ENCODE assay signal across 17 mouse cellular contexts in genomic region chr2:113199030-113199679, GRCm38 (mm10). TPM values are rescaled to one million over a fixed set of nuclear protein-coding genes. Genes with fewer than 3 reads are reported as not detected.
A peak's percentile ranks its signal among the peaks of the same experiment; 100 is the strongest.
DNase-seq lines count a peak whose midpoint lies in the region; ATAC-seq and TF ChIP-seq lines count a peak whose summit lies in the region.
"Had no signal": no experiment of that assay in that cellular context is flagged by ENCODE, and none has a peak within 500 bp of the region (broad histone marks: within the 10 kb centered on the region; RNA-seq: fewer than 3 reads in every experiment).

No protein-coding gene starts in this region.

- H3K4me1 ChIP-seq in forebrain, embryonic 15.5 days: no peaks in the 10 kb centered on the region
- H3K4me1 ChIP-seq in forebrain, embryonic 14.5 days (ENCODE audit: control insufficient read depth, insufficient read depth, low read length): no peaks in the 10 kb centered on the region
- H3K4me1 ChIP-seq in lung, embryonic 14.5 days (ENCODE audit: insufficient read depth): no peaks in the 10 kb centered on the region
- no peaks in the 10 kb centered on the region for H3K4me1 ChIP-seq in lung, postnatal 0 days (ENCODE audit: insufficient read depth, low read depth, low read length)
- no peaks in the 10 kb centered on the region for H3K4me1 ChIP-seq in ES-E14 (ENCODE audit: control insufficient read depth in 2 of 2, insufficient read depth in 2 of 2, low read length in 2 of 2, poor library complexity in 1 of 2)
- no peaks in the 10 kb centered on the region for H3K4me1 ChIP-seq in hindbrain, embryonic 15.5 days (replicated peaks)

- H3K9ac ChIP-seq in forebrain, embryonic 15.5 days (replicated peaks): no peak overlapping the region
- no peak overlapping the region for H3K9ac ChIP-seq in forebrain, embryonic 14.5 days (ENCODE audit: low read length)
- no peak overlapping the region for H3K9ac ChIP-seq in lung, embryonic 14.5 days
- no peak overlapping the region for H3K9ac ChIP-seq in lung, postnatal 0 days (replicated peaks; ENCODE audit: low read depth)
- H3K9ac ChIP-seq in ES-E14 (ENCODE audit: insufficient read depth, low read depth, low read length, poor library complexity, severe bottlenecking): no peak overlapping the region
- H3K9ac ChIP-seq in hindbrain, embryonic 15.5 days: no peak overlapping the region

- H3K27ac ChIP-seq in forebrain, embryonic 15.5 days (replicated peaks): no peak overlapping the region
- no peak overlapping the region for H3K27ac ChIP-seq in forebrain, embryonic 14.5 days (ENCODE audit: low read depth, low read length)
- H3K27ac ChIP-seq in lung, embryonic 14.5 days (ENCODE audit: low read depth): no peak overlapping the region
- no peak overlapping the region for H3K27ac ChIP-seq in lung, postnatal 0 days (ENCODE audit: low read length)
- no peak overlapping the region for H3K27ac ChIP-seq in ES-E14 (ENCODE audit: insufficient read depth, low read depth, low read length, poor library complexity, severe bottlenecking)
- H3K27ac ChIP-seq in hindbrain, embryonic 15.5 days (replicated peaks): no peak overlapping the region

- H3K4me3 ChIP-seq in forebrain, embryonic 15.5 days: no peak overlapping the region
- H3K4me3 ChIP-seq in forebrain, embryonic 14.5 days (ENCODE audit: low read depth, low read length): no peak overlapping the region
- H3K4me3 ChIP-seq in lung, embryonic 14.5 days (ENCODE audit: low read depth, low read length): no peak overlapping the region
- no peak overlapping the region for H3K4me3 ChIP-seq in lung, postnatal 0 days (ENCODE audit: low read depth, low read length)
- H3K4me3 ChIP-seq in ES-E14 (ENCODE audit: insufficient read depth in 1 of 2, low read depth in 1 of 2, low read length in 2 of 2, poor library complexity in 1 of 2, severe bottlenecking in 1 of 2): no peak overlapping the region
- H3K4me3 ChIP-seq in hindbrain, embryonic 15.5 days: no peak overlapping the region

- H3K36me3 ChIP-seq in forebrain, embryonic 15.5 days: no peaks in the 10 kb centered on the region
- H3K36me3 ChIP-seq in forebrain, embryonic 14.5 days (ENCODE audit: control insufficient read depth, insufficient read depth, low read length): no peaks in the 10 kb centered on the region
- H3K36me3 ChIP-seq in lung, embryonic 14.5 days (ENCODE audit: insufficient read depth): no peaks in the 10 kb centered on the region
- H3K36me3 ChIP-seq in lung, postnatal 0 days (ENCODE audit: insufficient read depth, low read length): no peaks in the 10 kb centered on the region
- H3K36me3 ChIP-seq in ES-E14 (ENCODE audit: control insufficient read depth, insufficient read depth, low read length, poor library complexity, severe bottlenecking): no peaks in the 10 kb centered on the region
- H3K36me3 ChIP-seq in hindbrain, embryonic 15.5 days: no peaks in the 10 kb centered on the region

- 96% methylated on average over 2 of the region's 2 CpGs for WGBS in forebrain, embryonic 15.5 days
- 80% methylated on average over 2 of the region's 2 CpGs for WGBS in forebrain, embryonic 14.5 days
- 80% methylated on average over 2 of the region's 2 CpGs for WGBS in lung, embryonic 14.5 days
- 88% methylated on average over 2 of the region's 2 CpGs for WGBS in lung, postnatal 0 days
- WGBS in hindbrain, embryonic 15.5 days: 94% methylated on average over 2 of the region's 2 CpGs

- no peaks in the 10 kb centered on the region for H3K27me3 ChIP-seq in forebrain, embryonic 15.5 days
- no peaks in the 10 kb centered on the region for H3K27me3 ChIP-seq in forebrain, embryonic 14.5 days (replicated peaks; ENCODE audit: control insufficient read depth, insufficient read depth, low read length)
- no peaks in the 10 kb centered on the region for H3K27me3 ChIP-seq in lung, embryonic 14.5 days (ENCODE audit: insufficient read depth, low read length)
- H3K27me3 ChIP-seq in lung, postnatal 0 days (replicated peaks; ENCODE audit: insufficient read depth, low read length): no peaks in the 10 kb centered on the region
- H3K27me3 ChIP-seq in hindbrain, embryonic 15.5 days: no peaks in the 10 kb centered on the region

- TF ChIP-seq EP300 in lung, postnatal 0 days (IDR thresholded peaks at IDR 0.05): no peak

- no peaks in the 10 kb centered on the region for H3K9me3 ChIP-seq in forebrain, embryonic 15.5 days
- no peaks in the 10 kb centered on the region for H3K9me3 ChIP-seq in forebrain, embryonic 14.5 days (replicated peaks; ENCODE audit: control insufficient read depth, low read length)
- no peaks in the 10 kb centered on the region for H3K9me3 ChIP-seq in lung, embryonic 14.5 days (ENCODE audit: low read depth, low read length)
- no peaks in the 10 kb centered on the region for H3K9me3 ChIP-seq in lung, postnatal 0 days (ENCODE audit: low read length)
- no peaks in the 10 kb centered on the region for H3K9me3 ChIP-seq in ES-E14 (ENCODE audit: control insufficient read depth, insufficient read depth, low read depth, low read length)
- H3K9me3 ChIP-seq in hindbrain, embryonic 15.5 days: no peaks in the 10 kb centered on the region

- no peak overlapping the region for H3K4me2 ChIP-seq in forebrain, embryonic 15.5 days (replicated peaks)
- no peak overlapping the region for H3K4me2 ChIP-seq in forebrain, embryonic 14.5 days (ENCODE audit: low read length)
- H3K4me2 ChIP-seq in lung, embryonic 14.5 days: no peak overlapping the region
- H3K4me2 ChIP-seq in lung, postnatal 0 days (replicated peaks; ENCODE audit: low read depth, low read length): no peak overlapping the region
- H3K4me2 ChIP-seq in hindbrain, embryonic 15.5 days: no peak overlapping the region

- in situ Hi-C loops in ES-E14 (cut with MboI; ENCODE audit: low sequenced_read_pairs in 2 of 2, unreplicated experiment in 2 of 2): no loop called here

- ATAC-seq in forebrain, embryonic 15.5 days (replicated peaks): 0 out of 2 replicates have a peak, but pooled peaks have one; percentile 23
- ATAC-seq in forebrain, embryonic 14.5 days: no peak
- ATAC-seq in lung, embryonic 14.5 days (ENCODE audit: insufficient read depth): no peak
- ATAC-seq in lung, postnatal 0 days: no peak; the same call in 1 of the 2 replicates
- ATAC-seq in hindbrain, embryonic 15.5 days (ENCODE audit: low FRiP score, low read depth): peak; percentile 42; the same call in 1 of the 2 replicates
- ATAC-seq in frontal cortex, adult (ENCODE audit: low TSS enrichment): no peak
- ATAC-seq: activated CD4-positive, CD25-positive, alpha-beta regulatory T cell, adult 4 months had no signal

- no peak for DNase-seq in forebrain, embryonic 14.5 days (ENCODE audit: low spot score)
- no peak for DNase-seq in lung, embryonic 14.5 days
- no peak for DNase-seq in lung, postnatal 0 days (ENCODE audit: low spot score)
- peak; percentile 9 for DNase-seq in ES-E14 (ENCODE audit: low read depth, low spot score)
- no peak for DNase-seq in heart, adult 9 months (ENCODE audit: low spot score in 2 of 2)
- DNase-seq: B cell, adult 2 months; cerebellum, adult 8-10 months; embryo, embryonic 11 days; kidney, adult 11 months; left cerebral cortex, postnatal 4 days; lung, adult 18-20 months had no signal

- TF ChIP-seq CTCF in lung, embryonic 14.5 days (IDR thresholded peaks at IDR 0.05; ENCODE audit: low read depth): peak; percentile 13; the same call in 1 of the 2 replicates
- no peak for TF ChIP-seq CTCF in lung, postnatal 0 days (IDR thresholded peaks at IDR 0.05)

TF ChIP-seq in ES-E14, 5 proteins besides CTCF, POLR2A, EP300 and RAD21:
- TF ChIP-seq CHD2 (IDR thresholded peaks at IDR 0.05; ENCODE audit: low read depth, low read length): no peak
- TF ChIP-seq HCFC1 (IDR thresholded peaks at IDR 0.05; ENCODE audit: borderline replicate concordance, insufficient read depth, low read length): no peak
- no peak for TF ChIP-seq ZC3H11A (IDR thresholded peaks at IDR 0.05; ENCODE audit: borderline replicate concordance, low read depth, low read length)
- no peak for TF ChIP-seq MAFK (IDR thresholded peaks at IDR 0.05; ENCODE audit: insufficient read depth, low read depth, low read length)
- TF ChIP-seq ZNF384 (IDR thresholded peaks at IDR 0.05; ENCODE audit: low read depth, low read length): no peak

RNA-seq across cellular contexts. Expression of gene Ryr3, which starts 17.7 kb away (rescaled TPM):
- polyA plus RNA-seq in forebrain, embryonic 15.5 days (2015; fragmentation: Nextera tagmentation; extraction: Ambion mirVana): 5.4 and 5.5 TPM in 2 replicates
- polyA plus RNA-seq in forebrain, embryonic 14.5 days (2014; fragmentation: Nextera tagmentation; extraction: Ambion mirVana): 2.3 and 5.0 TPM in 2 replicates
- 1.7 and 2.6 TPM in 2 replicates for polyA plus RNA-seq in lung, embryonic 14.5 days (2014; fragmentation: Nextera tagmentation; extraction: Ambion mirVana)
- 0.57 and 0.80 TPM in 2 replicates for polyA plus RNA-seq in lung, postnatal 0 days (2015; fragmentation: Nextera tagmentation; extraction: Ambion mirVana)
- total RNA-seq in ES-E14 (2012; rRNA removed): 3.9 and 5.4 TPM in 2 replicates
- polyA plus RNA-seq in hindbrain, embryonic 15.5 days (2015; fragmentation: Nextera tagmentation; extraction: Ambion mirVana): 5.5 and 8.1 TPM in 2 replicates
- total RNA-seq: granulocyte monocyte progenitor cell, adult 5-6 weeks; MEL had no signal

Comparison
In these comparisons a context has a peak if more than half of its experiments do, and no peak if none do; other contexts are left out.
1. ATAC-seq: peak in forebrain, embryonic 15.5 days (single experiment) and hindbrain, embryonic 15.5 days (single experiment); none in forebrain, embryonic 14.5 days (single experiment), lung, embryonic 14.5 days (single experiment), lung, postnatal 0 days (single experiment) and frontal cortex, adult (single experiment).